Mouse (Mus musculus): ENCODE data around the gene Pgbd1.
"Not testable (repeated sequence)": the region's sequence is repeated elsewhere in the genome, so short reads cannot be mapped to it uniquely, and the experiment has no call there.

DNA sequence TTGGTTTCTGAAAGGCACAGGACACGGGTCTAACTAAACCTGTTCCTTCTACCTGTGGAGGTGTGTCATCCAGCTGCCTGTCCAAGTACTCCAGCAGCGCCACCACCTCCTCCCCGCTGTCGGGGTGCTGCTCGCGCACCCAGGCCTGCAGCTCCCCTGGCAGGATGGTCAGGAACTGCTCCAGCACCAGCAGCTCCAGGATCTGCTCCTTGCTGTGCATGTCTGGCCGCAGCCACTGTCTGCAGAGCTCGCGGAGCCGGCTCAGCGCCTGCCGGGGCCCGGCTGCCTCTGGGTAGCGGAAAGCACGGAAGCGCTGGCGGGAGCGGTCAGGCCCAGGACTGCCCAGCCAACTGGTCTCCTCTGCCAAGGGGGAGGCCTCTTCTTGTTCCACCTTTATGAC lies 44.8 kb downstream of the Pgbd1 start:
- TF ChIP-seq CTCF, EP300 (IDR thresholded peaks at IDR 0.05; ENCODE audit: low read depth): not testable (repeated sequence)
